Comparison of ENCODE assay signal across 8 mouse cellular contexts in genomic region chr11:117264162-117265021, GRCm38 (mm10).
DNase-seq lines count a peak whose midpoint lies in the region; TF ChIP-seq lines count a peak whose summit lies in the region.

No protein-coding gene starts in this region.

- no peak for TF ChIP-seq CTCF in gastrocnemius, adult 2 months (IDR thresholded peaks at IDR 0.05)

- intact Hi-C loops in gastrocnemius, adult 2 months (cut with DNase I) = loop anchor here (2.0 kb wide), 1 partner anchor 18 kb away; no protein-coding TSS in a partner anchor
- intact Hi-C loops in gastrocnemius, postnatal 14 days (cut with DNase I; ENCODE audit: low total_unique reads) = no loop called here

- H3K4me3 ChIP-seq in gastrocnemius, adult 2 months = peak overlapping the region; percentile 92

- peak; percentile 53 for DNase-seq in gastrocnemius, adult 2 months
- DNase-seq in gastrocnemius, postnatal 14 days = no peak
- peak; percentile 60 for DNase-seq in 3134 (ENCODE audit: extremely low read depth, insufficient read length, low spot score)
- peak; percentile 99 for DNase-seq in heart, adult 11 months
- peak; percentile 61 to 82 for DNase-seq in lung, adult 18-20 months
- DNase-seq in adrenal gland, postnatal 14 days = no peak
- DNase-seq in gastrocnemius, adult 8-10 months (ENCODE audit: low spot score in 2 of 2) = no peak
- DNase-seq in adrenal gland, postnatal 4 days (ENCODE audit: low spot score in 2 of 2) = no peak

- H3K27ac ChIP-seq in gastrocnemius, adult 2 months = peak overlapping the region; percentile 90

Comparison
In these comparisons a context has a peak if more than half of its experiments do, and no peak if none do; other contexts are left out.
1. DNase-seq: peak in gastrocnemius, adult 2 months (single experiment), 3134 (single experiment), heart, adult 11 months (single experiment) and lung, adult 18-20 months (2 of 2); none in gastrocnemius, postnatal 14 days (single experiment), adrenal gland, postnatal 14 days (single experiment), gastrocnemius, adult 8-10 months (0 of 2) and adrenal gland, postnatal 4 days (0 of 2).